Mouse (Mus musculus): ENCODE data around the gene Shprh. TPM values are rescaled to one million over a fixed set of nuclear protein-coding genes. Genes with fewer than 3 reads are reported as not detected.
"Not testable (repeated sequence)": the region's sequence is repeated elsewhere in the genome, so short reads cannot be mapped to it uniquely, and the experiment has no call there.

Shprh gene
- polyA plus RNA-seq, 1 experiment from 2014 or later = 15.0 TPM

- H3K36me3 ChIP-seq = no peaks in the 10 kb centered on the region
- H3K4me1 ChIP-seq = no peaks in the 10 kb centered on the region
- H3K27me3 ChIP-seq (ENCODE audit: insufficient read depth, poor library complexity, severe bottlenecking) = no peaks in the 10 kb centered on the region
- H3K9me3 ChIP-seq = no peaks in the 10 kb centered on the region
- H3K4me3 ChIP-seq = no peak overlapping the region
- H3K27ac ChIP-seq = no peak overlapping the region
- DNase-seq (ENCODE audit: low spot score) = no peak
Measured at GRCm38 (mm10) chr10:11260119-11260518, 110.9 kb downstream of the Shprh start.

- not testable (repeated sequence) for H3K4me1 ChIP-seq; H3K4me3 ChIP-seq; H3K27ac ChIP-seq; H3K27me3 ChIP-seq (ENCODE audit: insufficient read depth, poor library complexity, severe bottlenecking); DNase-seq (ENCODE audit: low spot score); H3K9me3 ChIP-seq; H3K36me3 ChIP-seq
- WGBS = 78% methylated on average over 2 of the region's 2 CpGs
Measured at GRCm38 (mm10) chr10:11262292-11262691, 113.1 kb downstream of the Shprh start.

- H3K36me3 ChIP-seq; H3K4me3 ChIP-seq; H3K27ac ChIP-seq; H3K27me3 ChIP-seq (ENCODE audit: insufficient read depth, poor library complexity, severe bottlenecking); DNase-seq (ENCODE audit: low spot score); H3K4me1 ChIP-seq; H3K9me3 ChIP-seq: not testable (repeated sequence)
- 71% methylated on average over 2 of the region's 2 CpGs for WGBS
Measured at GRCm38 (mm10) chr10:11263795-11264194, 114.6 kb downstream of the Shprh start.

Other genes with a start within 250 kb of the Shprh start
- gene Grm1, start 67.1 kb upstream of the Shprh start, polyA plus RNA-seq (2016; fragmentation: Nextera tagmentation; extraction: Ambion mirVana) = 0.08 and 0.09 TPM in 2 replicates
- 43.1 and 43.7 TPM in 2 replicates for gene Fbxo30, start 131.9 kb downstream of the Shprh start, polyA plus RNA-seq (2016; fragmentation: Nextera tagmentation; extraction: Ambion mirVana)
- 0.43 and 0.48 TPM in 2 replicates for gene Epm2a, start 194.0 kb downstream of the Shprh start, polyA plus RNA-seq (2016; fragmentation: Nextera tagmentation; extraction: Ambion mirVana)

Data from heart, embryonic 10.5 days (tissue).